Mouse (Mus musculus): Measurements from ENCODE around the gene Zfp961. TPM values are rescaled to one million over a fixed set of nuclear protein-coding genes. Genes with fewer than 3 reads are reported as not detected.

Gene Zfp961
- polyA plus RNA-seq, 1 experiment from 2014 or later = 27.3 TPM

GRCm38 (mm10) chr8:71967261-71967660 is 16.4 kb downstream of the Zfp961 start:
- no peak for DNase-seq (ENCODE audit: low spot score)
- WGBS = 97% methylated on average over 5 of the region's 5 CpGs

DNA sequence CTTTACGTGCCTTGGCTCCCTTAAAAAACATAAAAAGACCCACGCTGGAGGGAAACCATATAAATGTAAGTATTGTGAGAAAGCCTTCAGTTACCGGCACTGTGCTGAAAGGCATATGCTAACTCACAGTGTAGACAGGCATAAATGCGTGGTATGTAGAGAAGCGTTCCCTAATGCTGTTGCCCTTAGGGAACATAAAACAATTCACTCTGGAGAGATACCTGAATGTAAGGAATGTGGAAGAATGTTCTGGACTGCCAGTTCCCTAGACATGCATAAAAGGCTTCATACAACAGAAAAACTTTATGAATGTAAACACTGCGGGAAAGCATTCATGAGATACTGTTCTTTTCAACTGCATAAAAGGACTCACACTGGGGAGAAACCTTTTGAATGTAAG is 17.3 kb downstream of the Zfp961 start:
- H3K4me1 ChIP-seq = no peaks in the 10 kb centered on the region
- WGBS = 93% methylated on average over 6 of the region's 6 CpGs
- DNase-seq (ENCODE audit: low spot score) = no peak
- H3K36me3 ChIP-seq (replicated peaks) = peaks cover 83% of the 10 kb centered on the region
- no peaks in the 10 kb centered on the region for H3K27me3 ChIP-seq (replicated peaks; ENCODE audit: low read depth, poor library complexity, severe bottlenecking)
- peaks cover 20% of the 10 kb centered on the region; the same call in 1 of the 2 replicates for H3K9me3 ChIP-seq
- H3K27ac ChIP-seq (replicated peaks) = no peak overlapping the region
- H3K4me3 ChIP-seq = no peak overlapping the region

More at GRCm38 (mm10) chr8:71967261-71967660, 16.4 kb downstream of the Zfp961 start:
- H3K27me3 ChIP-seq (replicated peaks; ENCODE audit: low read depth, poor library complexity, severe bottlenecking) = no peaks in the 10 kb centered on the region
- H3K4me1 ChIP-seq = no peaks in the 10 kb centered on the region
- peaks cover 82% of the 10 kb centered on the region for H3K36me3 ChIP-seq (replicated peaks)
- H3K4me3 ChIP-seq = no peak overlapping the region
- peaks cover 20% of the 10 kb centered on the region; the same call in 1 of the 2 replicates for H3K9me3 ChIP-seq
- no peak overlapping the region for H3K27ac ChIP-seq (replicated peaks)

DNA sequence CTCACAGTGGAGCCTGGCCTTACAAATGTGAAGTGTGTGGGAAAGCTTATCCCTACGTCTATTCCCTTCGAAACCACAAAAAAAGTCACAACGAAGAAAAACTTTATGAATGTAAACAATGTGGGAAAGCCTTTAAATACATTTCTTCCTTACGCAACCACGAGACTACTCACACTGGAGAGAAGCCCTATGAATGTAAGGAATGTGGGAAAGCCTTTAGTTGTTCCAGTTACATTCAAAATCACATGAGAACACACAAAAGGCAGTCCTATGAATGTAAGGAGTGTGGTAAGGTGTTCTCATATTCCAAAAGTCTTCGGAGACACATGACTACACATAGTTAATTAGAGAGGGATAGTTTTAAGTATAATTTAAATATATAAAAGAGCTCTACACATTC is 17.8 kb downstream of the Zfp961 start:
- Histone ChIP-seq H3K4me3 (no peak overlapping the region), H3K27ac (replicated peaks) (no peak overlapping the region), H3K36me3 (replicated peaks) (peaks cover 78% of the 10 kb centered on the region), H3K27me3 (replicated peaks; ENCODE audit: low read depth, poor library complexity, severe bottlenecking) (no peaks in the 10 kb centered on the region), H3K4me1 (no peaks in the 10 kb centered on the region), H3K9me3 (peaks cover 20% of the 10 kb centered on the region; the same call in 1 of the 2 replicates)
- WGBS = 96% methylated on average over 6 of the region's 6 CpGs
- DNase-seq (ENCODE audit: low spot score) = no peak

DNA sequence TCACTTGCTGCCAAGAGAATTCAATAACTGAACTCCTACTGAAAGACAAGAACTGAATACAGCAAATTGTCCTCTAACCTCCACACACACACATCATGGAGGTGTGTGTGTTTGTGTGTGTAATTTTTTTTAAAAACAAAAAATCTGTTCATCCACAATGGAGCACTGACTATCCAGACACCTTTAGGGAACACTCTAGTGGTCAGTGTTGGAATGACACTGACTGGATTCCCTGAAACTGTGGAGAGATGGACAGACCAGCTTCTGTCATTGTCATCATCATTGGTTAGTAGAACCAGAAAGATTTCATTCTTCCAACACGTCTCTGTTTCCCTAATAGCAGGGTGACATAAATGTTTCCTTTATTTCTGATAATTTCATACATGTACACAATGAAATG is 21.1 kb downstream of the Zfp961 start:
- H3K4me1 ChIP-seq = no peaks in the 10 kb centered on the region
- H3K27me3 ChIP-seq (replicated peaks; ENCODE audit: low read depth, poor library complexity, severe bottlenecking) = no peaks in the 10 kb centered on the region
- no peak overlapping the region for H3K27ac ChIP-seq (replicated peaks)
- H3K9me3 ChIP-seq = peaks cover 1% of the 10 kb centered on the region; the same call in 1 of the 2 replicates
- DNase-seq (ENCODE audit: low spot score) = no peak
- WGBS = 75% methylated on average over 1 of the region's 1 CpGs
- H3K4me3 ChIP-seq = no peak overlapping the region
- peaks cover 47% of the 10 kb centered on the region for H3K36me3 ChIP-seq (replicated peaks)

- no peak overlapping the region for H3K27ac ChIP-seq (replicated peaks)
- 83% methylated on average over 3 of the region's 3 CpGs for WGBS
These were observed 23.4 kb downstream of the Zfp961 start for GRCm38 (mm10) chr8:71974211-71974610.

DNA sequence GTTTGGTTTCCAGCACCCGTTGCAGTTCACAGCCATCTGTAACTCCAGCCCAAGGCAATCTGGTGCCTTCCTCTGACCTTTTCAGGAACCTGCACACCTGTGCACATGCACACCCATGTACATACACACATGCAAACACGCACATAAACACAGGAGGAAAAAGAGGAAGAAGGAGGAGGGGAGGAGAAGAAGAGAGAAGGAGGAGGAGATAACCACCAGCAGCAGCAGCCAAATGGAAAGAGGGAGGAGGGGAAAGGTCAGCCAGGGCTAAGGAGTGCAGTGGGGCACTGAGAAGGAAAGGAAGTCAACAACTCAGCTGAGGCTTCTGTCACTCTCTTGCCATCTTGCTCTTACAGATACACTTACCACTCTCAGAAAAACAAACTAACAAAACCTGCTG is 30.2 kb downstream of the Zfp961 start:
- no peaks in the 10 kb centered on the region for H3K36me3 ChIP-seq (replicated peaks)
- 78% methylated on average over 2 of the region's 2 CpGs for WGBS

More at GRCm38 (mm10) chr8:71974211-71974610, 23.4 kb downstream of the Zfp961 start:
- Histone ChIP-seq H3K36me3 (replicated peaks) (peaks cover 24% of the 10 kb centered on the region), H3K27me3 (replicated peaks; ENCODE audit: low read depth, poor library complexity, severe bottlenecking) (no peaks in the 10 kb centered on the region), H3K4me3 (no peak overlapping the region), H3K9me3 (no peaks in the 10 kb centered on the region), H3K4me1 (no peaks in the 10 kb centered on the region)
- DNase-seq (ENCODE audit: low spot score) = no peak

GRCm38 (mm10) chr8:71981456-71981855 is 30.6 kb downstream of the Zfp961 start:
- Histone ChIP-seq H3K4me3 (no peak overlapping the region), H3K4me1 (no peaks in the 10 kb centered on the region), H3K36me3 (replicated peaks) (no peaks in the 10 kb centered on the region), H3K27me3 (replicated peaks; ENCODE audit: low read depth, poor library complexity, severe bottlenecking) (no peaks in the 10 kb centered on the region), H3K27ac (replicated peaks) (no peak overlapping the region), H3K9me3 (no peaks in the 10 kb centered on the region)
- DNase-seq (ENCODE audit: low spot score) = no peak
- WGBS = 85% methylated on average over 4 of the region's 4 CpGs

More for the DNA sequence above, 30.2 kb downstream of the Zfp961 start:
- no peak overlapping the region for H3K4me3 ChIP-seq
- no peak for DNase-seq (ENCODE audit: low spot score)
- H3K4me1 ChIP-seq = no peaks in the 10 kb centered on the region
- no peaks in the 10 kb centered on the region for H3K9me3 ChIP-seq
- no peaks in the 10 kb centered on the region for H3K27me3 ChIP-seq (replicated peaks; ENCODE audit: low read depth, poor library complexity, severe bottlenecking)
- H3K27ac ChIP-seq (replicated peaks) = no peak overlapping the region

- no peak overlapping the region for H3K4me3 ChIP-seq
- DNase-seq (ENCODE audit: low spot score) = no peak
- WGBS = 66% methylated on average over 4 of the region's 4 CpGs
These were observed 33.8 kb downstream of the Zfp961 start for GRCm38 (mm10) chr8:71984601-71985000.

DNA sequence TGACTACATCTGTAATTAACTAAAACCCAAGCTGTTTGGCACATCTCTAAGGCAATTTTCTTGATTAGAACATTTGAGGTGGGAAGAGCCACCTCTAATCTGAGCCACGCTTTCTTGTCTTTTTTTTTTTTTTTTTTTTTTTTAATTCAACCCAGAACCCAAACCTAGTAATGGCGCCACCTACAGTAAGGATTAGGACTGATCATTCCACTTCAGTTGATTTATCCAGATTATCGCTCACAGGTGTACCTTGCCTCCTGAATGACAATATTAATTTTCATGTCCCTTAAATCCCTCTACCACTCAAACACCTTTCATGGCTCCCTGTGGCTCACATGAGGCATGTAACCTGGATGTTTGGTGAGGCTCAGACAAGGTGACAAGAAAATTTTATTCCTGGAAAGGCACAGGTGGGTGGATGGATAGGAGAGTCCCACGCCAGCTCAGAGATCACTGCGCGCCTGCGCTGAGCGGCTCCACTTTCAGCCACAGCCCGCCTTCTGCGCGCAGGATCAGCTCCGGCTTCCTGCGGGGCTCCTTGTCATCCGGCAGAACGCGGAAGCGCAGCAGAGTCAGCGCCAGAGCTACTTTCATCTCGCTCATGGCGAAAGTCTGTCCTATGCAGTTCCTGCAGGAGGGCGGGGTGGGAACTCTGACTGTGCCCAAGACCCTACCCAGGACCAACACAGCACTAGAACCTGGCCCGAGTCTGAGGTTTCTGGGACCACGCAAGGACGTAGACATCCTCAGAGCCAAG is 37.5 kb downstream of the Zfp961 start:
- no peaks in the 10 kb centered on the region for H3K27me3 ChIP-seq (replicated peaks; ENCODE audit: low read depth, poor library complexity, severe bottlenecking)
- H3K36me3 ChIP-seq (replicated peaks) = no peaks in the 10 kb centered on the region
- peak; percentile 69 for DNase-seq (ENCODE audit: low spot score)
- peak overlapping the region; percentile 59 for H3K4me3 ChIP-seq
- WGBS = 13% methylated on average over 24 of the region's 24 CpGs
- no peaks in the 10 kb centered on the region for H3K9me3 ChIP-seq
- H3K4me1 ChIP-seq = peaks cover 11% of the 10 kb centered on the region
- H3K27ac ChIP-seq (replicated peaks) = peak overlapping the region; percentile 75

More at GRCm38 (mm10) chr8:71984601-71985000, 33.8 kb downstream of the Zfp961 start:
- H3K27me3 ChIP-seq (replicated peaks; ENCODE audit: low read depth, poor library complexity, severe bottlenecking) = no peaks in the 10 kb centered on the region
- H3K9me3 ChIP-seq = no peaks in the 10 kb centered on the region
- no peaks in the 10 kb centered on the region for H3K36me3 ChIP-seq (replicated peaks)
- H3K4me1 ChIP-seq = peaks cover 11% of the 10 kb centered on the region
- H3K27ac ChIP-seq (replicated peaks) = no peak overlapping the region

DNA sequence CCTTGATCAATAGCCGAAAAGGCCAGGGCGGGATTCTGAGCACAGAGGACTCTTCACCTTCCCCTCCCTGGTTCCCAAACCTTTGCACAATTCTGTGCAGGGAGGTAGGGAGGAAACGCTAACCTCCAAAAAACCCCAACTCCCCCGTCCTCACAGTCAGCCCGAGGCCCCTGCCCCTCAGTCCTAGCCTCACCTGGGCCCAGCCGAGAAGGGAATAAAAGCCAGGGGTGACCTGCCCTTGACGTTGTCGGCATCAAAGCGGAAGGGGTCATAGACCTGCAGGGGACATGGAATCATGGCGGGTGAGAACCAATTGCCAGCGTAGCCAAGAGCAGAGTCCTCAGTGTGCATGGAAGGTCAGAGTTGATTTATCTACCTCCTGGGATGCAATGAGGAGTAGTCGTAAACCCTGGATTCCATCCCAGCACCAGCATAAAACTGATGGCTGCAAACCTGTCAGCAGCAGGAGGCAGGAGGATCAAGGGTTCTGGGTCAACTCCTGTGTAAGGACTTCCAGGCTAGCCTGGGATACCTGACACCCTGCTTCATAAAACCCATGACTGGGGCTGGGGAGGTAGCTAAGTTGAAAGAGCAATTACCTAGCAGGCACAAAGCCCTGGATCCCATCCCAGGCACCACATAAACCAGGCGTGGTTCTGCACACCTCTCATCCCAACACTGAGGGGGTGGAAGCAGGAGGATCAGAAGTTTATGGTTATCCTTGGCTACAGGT is 38.2 kb downstream of the Zfp961 start:
- H3K27ac ChIP-seq (replicated peaks) = peak overlapping the region; percentile 75
- no peaks in the 10 kb centered on the region for H3K36me3 ChIP-seq (replicated peaks)
- peak overlapping the region; percentile 59 for H3K4me3 ChIP-seq
- no peaks in the 10 kb centered on the region for H3K27me3 ChIP-seq (replicated peaks; ENCODE audit: low read depth, poor library complexity, severe bottlenecking)
- H3K9me3 ChIP-seq = no peaks in the 10 kb centered on the region
- no peak for DNase-seq (ENCODE audit: low spot score)
- peaks cover 11% of the 10 kb centered on the region for H3K4me1 ChIP-seq
- 62% methylated on average over 13 of the region's 13 CpGs for WGBS

DNA sequence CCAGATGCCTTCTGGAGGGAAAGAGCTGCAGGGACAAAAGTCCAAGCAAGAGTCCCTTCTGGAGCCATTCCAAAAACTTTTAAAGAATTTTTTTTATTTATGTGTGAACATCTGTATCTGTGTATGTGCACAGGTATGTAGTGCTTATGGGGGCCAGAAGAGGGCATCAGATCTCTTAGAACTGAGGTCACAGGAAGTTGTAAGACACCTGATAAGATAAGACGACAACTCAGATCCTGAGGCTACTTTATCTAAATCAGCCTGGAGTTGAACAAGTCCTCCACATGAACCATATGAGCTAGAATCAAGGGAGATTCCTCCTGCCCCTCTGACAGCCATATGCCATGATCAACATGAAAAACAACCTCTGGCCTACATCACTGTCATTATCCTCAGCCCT is 48.6 kb downstream of the Zfp961 start:
- no peak overlapping the region for H3K4me3 ChIP-seq
- H3K4me1 ChIP-seq = no peaks in the 10 kb centered on the region
- no peaks in the 10 kb centered on the region for H3K27me3 ChIP-seq (replicated peaks; ENCODE audit: low read depth, poor library complexity, severe bottlenecking)
- DNase-seq (ENCODE audit: low spot score) = no peak
- no peaks in the 10 kb centered on the region for H3K36me3 ChIP-seq (replicated peaks)
- no peak overlapping the region for H3K27ac ChIP-seq (replicated peaks)
- H3K9me3 ChIP-seq = no peaks in the 10 kb centered on the region; the same call in 1 of the 2 replicates
- WGBS = 94% methylated on average over 1 of the region's 1 CpGs

- 66% methylated on average over 3 of the region's 3 CpGs for WGBS
- no peaks in the 10 kb centered on the region for H3K27me3 ChIP-seq (replicated peaks; ENCODE audit: low read depth, poor library complexity, severe bottlenecking)
These were observed 49.4 kb downstream of the Zfp961 start for GRCm38 (mm10) chr8:72000223-72000622.

GRCm38 (mm10) chr8:72002942-72003341 is 52.1 kb downstream of the Zfp961 start:
- Histone ChIP-seq H3K36me3 (replicated peaks) (no peaks in the 10 kb centered on the region), H3K9me3 (no peaks in the 10 kb centered on the region; the same call in 1 of the 2 replicates), H3K27ac (replicated peaks) (no peak overlapping the region), H3K4me3 (no peak overlapping the region), H3K27me3 (replicated peaks; ENCODE audit: low read depth, poor library complexity, severe bottlenecking) (no peaks in the 10 kb centered on the region), H3K4me1 (no peaks in the 10 kb centered on the region)
- no peak for DNase-seq (ENCODE audit: low spot score)

More at GRCm38 (mm10) chr8:72000223-72000622, 49.4 kb downstream of the Zfp961 start:
- Histone ChIP-seq H3K27ac (replicated peaks) (no peak overlapping the region), H3K4me3 (no peak overlapping the region), H3K4me1 (no peaks in the 10 kb centered on the region), H3K9me3 (no peaks in the 10 kb centered on the region; the same call in 1 of the 2 replicates), H3K36me3 (replicated peaks) (no peaks in the 10 kb centered on the region)
- DNase-seq (ENCODE audit: low spot score) = no peak

All from embryonic facial prominence, embryonic 10.5 days (tissue).